ENCODE assay signal across 8 mouse cellular contexts in genomic region chr7:116503879-116504817, GRCm38 (mm10). TPM values are rescaled to one million over a fixed set of nuclear protein-coding genes. Genes with fewer than 3 reads are reported as not detected.
DNase-seq lines count a peak whose midpoint lies in the region; ATAC-seq and TF ChIP-seq lines count a peak whose summit lies in the region.

Gene Nucb2 (plus strand): TSS chr7:116504369.

- no peak for TF ChIP-seq CTCF in MEL (IDR thresholded peaks at IDR 0.05 in 2 of 3, conservative IDR thresholded peaks at IDR 0.05 in 1 of 3; ENCODE audit: control insufficient read depth in 1 of 3, insufficient read depth in 1 of 3, low read depth in 2 of 3, low read length in 3 of 3, poor library complexity in 1 of 3, severe bottlenecking in 1 of 3)
- TF ChIP-seq CTCF in cerebellum, adult 2 months (IDR thresholded peaks at IDR 0.05; ENCODE audit: borderline replicate concordance, insufficient read depth, low read depth, low read length), result peak; percentile 11; the same call in 1 of the 2 replicates
- peak; percentile 49 for TF ChIP-seq CTCF in forebrain, postnatal 0 days (IDR thresholded peaks at IDR 0.05; ENCODE audit: low read depth)

- TF ChIP-seq POLR2A in MEL (IDR thresholded peaks at IDR 0.05; ENCODE audit: control insufficient read depth in 1 of 2, insufficient read depth in 1 of 2, low read depth in 1 of 2, low read length in 2 of 2, poor library complexity in 1 of 2), result peak; percentile 46 to 61; a peak in 3 of 4 replicates
- TF ChIP-seq POLR2A in cerebellum, adult 2 months (IDR thresholded peaks at IDR 0.05; ENCODE audit: borderline replicate concordance, insufficient read depth, low read length), result peak; percentile 63; the same call in 1 of the 2 replicates

- no peak for TF ChIP-seq RAD21 in MEL (IDR thresholded peaks at IDR 0.05; ENCODE audit: low read depth, low read length)

- ATAC-seq in forebrain, postnatal 0 days, result peak; percentile 99
- peak; percentile 100 for ATAC-seq in lung, embryonic 15.5 days (ENCODE audit: borderline replicate concordance, extremely low read depth, low FRiP score, low TSS enrichment)

- peaks cover 0 to 3% of the 10 kb centered on the region in 2 experiments; a peak in 2 of 4 replicates for H3K36me3 ChIP-seq in MEL (ENCODE audit: control insufficient read depth in 1 of 2, insufficient read depth in 2 of 2, low read length in 2 of 2)
- no peaks in the 10 kb centered on the region for H3K36me3 ChIP-seq in forebrain, postnatal 0 days (ENCODE audit: insufficient read depth)
- H3K36me3 ChIP-seq in lung, embryonic 15.5 days, result no peaks in the 10 kb centered on the region

- H3K9ac ChIP-seq in MEL (ENCODE audit: control insufficient read depth, low read depth, low read length, poor library complexity, severe bottlenecking), result peak within 1 kb of the TSS; percentile 68
- H3K9ac ChIP-seq in forebrain, postnatal 0 days, result peak within 1 kb of the TSS; percentile 75
- peak within 1 kb of the TSS; percentile 70 for H3K9ac ChIP-seq in lung, embryonic 15.5 days

- H3K4me2 ChIP-seq in forebrain, postnatal 0 days (ENCODE audit: low read depth), result peak within 1 kb of the TSS; percentile 70
- H3K4me2 ChIP-seq in lung, embryonic 15.5 days, result peak within 1 kb of the TSS; percentile 82

- peak within 1 kb of the TSS; percentile 69 to 71 for H3K4me3 ChIP-seq in MEL (ENCODE audit: control insufficient read depth in 1 of 2, insufficient read depth in 1 of 2, low read depth in 2 of 2, low read length in 2 of 2)
- peak within 1 kb of the TSS; percentile 86 for H3K4me3 ChIP-seq in cerebellum, adult 2 months (replicated peaks; ENCODE audit: insufficient read depth, low read depth, low read length)
- H3K4me3 ChIP-seq in forebrain, postnatal 0 days (ENCODE audit: low read depth, low read length), result peak within 1 kb of the TSS; percentile 58
- H3K4me3 ChIP-seq in lung, embryonic 15.5 days, result peak within 1 kb of the TSS; percentile 64

- peaks cover 0 to 10% of the 10 kb centered on the region in 2 experiments; a peak in 3 of 4 replicates for H3K4me1 ChIP-seq in MEL (ENCODE audit: control insufficient read depth in 1 of 2, insufficient read depth in 2 of 2, low read length in 2 of 2)
- H3K4me1 ChIP-seq in cerebellum, adult 2 months (ENCODE audit: control insufficient read depth, insufficient read depth, low read length), result no peaks in the 10 kb centered on the region
- 0 out of 2 replicates have a peak, but pooled peaks cover 6% of the 10 kb centered on the region for H3K4me1 ChIP-seq in forebrain, postnatal 0 days (ENCODE audit: insufficient read depth)
- peaks cover 11% of the 10 kb centered on the region for H3K4me1 ChIP-seq in lung, embryonic 15.5 days

- H3K79me2 ChIP-seq in MEL (ENCODE audit: control insufficient read depth, insufficient read depth, low read length, poor library complexity), result no peaks in the 10 kb centered on the region; the same call in 1 of the 2 replicates

- H3K27ac ChIP-seq in MEL (ENCODE audit: control insufficient read depth, low read depth, low read length), result peak within 1 kb of the TSS; percentile 48
- H3K27ac ChIP-seq in cerebellum, adult 2 months (ENCODE audit: insufficient read depth, low read length), result 0 out of 2 replicates have a peak within 1 kb of the TSS, but pooled peaks have one; percentile 8
- peak within 1 kb of the TSS; percentile 72 for H3K27ac ChIP-seq in forebrain, postnatal 0 days (ENCODE audit: low read depth, low read length)
- no peak within 1 kb of the TSS; the same call in 1 of the 2 replicates for H3K27ac ChIP-seq in lung, embryonic 15.5 days

- no peaks in the 10 kb centered on the region for H3K27me3 ChIP-seq in MEL (ENCODE audit: control insufficient read depth in 1 of 2, insufficient read depth in 2 of 2, low read length in 2 of 2)
- no peaks in the 10 kb centered on the region for H3K27me3 ChIP-seq in cerebellum, adult 2 months (ENCODE audit: control insufficient read depth, insufficient read depth, low read length)
- H3K27me3 ChIP-seq in forebrain, postnatal 0 days (ENCODE audit: insufficient read depth, low read length), result no peaks in the 10 kb centered on the region
- no peaks in the 10 kb centered on the region for H3K27me3 ChIP-seq in lung, embryonic 15.5 days

- 1% methylated on average over 51 of the region's 51 CpGs for WGBS in cerebellum, adult 2 months
- 2% methylated on average over 51 of the region's 51 CpGs for WGBS in forebrain, postnatal 0 days
- WGBS in lung, embryonic 15.5 days, result under 1% methylated on average over 51 of the region's 51 CpGs

- no peak for TF ChIP-seq EP300 in MEL (IDR thresholded peaks at IDR 0.05; ENCODE audit: low read depth in 1 of 2, low read length in 2 of 2)

- H3K9me3 ChIP-seq in MEL (replicated peaks; ENCODE audit: insufficient read depth, low read length), result no peaks in the 10 kb centered on the region
- no peaks in the 10 kb centered on the region for H3K9me3 ChIP-seq in forebrain, postnatal 0 days (ENCODE audit: low read length)
- no peaks in the 10 kb centered on the region for H3K9me3 ChIP-seq in lung, embryonic 15.5 days

- DNase-seq in MEL (ENCODE audit: low read depth, low spot score), result peak; percentile 95
- peak; percentile 99 for DNase-seq in cerebellum, adult 2 months
- DNase-seq in forebrain, postnatal 0 days, result peak; percentile 99
- peak; percentile 99 for DNase-seq in heart, postnatal 4 days
- DNase-seq in layer of hippocampus, adult 8-10 months (ENCODE audit: low spot score in 2 of 2), result peak; percentile 99
- DNase-seq in ovary, adult 18-20 months (ENCODE audit: low spot score), result peak; percentile 99
- peak; percentile 97 for DNase-seq in thymus, postnatal 0 days (ENCODE audit: low spot score)

TF ChIP-seq in MEL, 35 proteins besides CTCF, POLR2A, EP300 and RAD21:
- TF ChIP-seq ZMIZ1 (IDR thresholded peaks at IDR 0.05; ENCODE audit: low read depth, low read length), result peak; percentile 44; the same call in 1 of the 2 replicates
- TF ChIP-seq USF1 (IDR thresholded peaks at IDR 0.05; ENCODE audit: low read depth, low read length), result no peak
- TF ChIP-seq NELFE (IDR thresholded peaks at IDR 0.05; ENCODE audit: low read depth, low read length), result peak; percentile 45
- no peak for TF ChIP-seq MAFK (IDR thresholded peaks at IDR 0.05; ENCODE audit: borderline replicate concordance, low read depth, low read length)
- TF ChIP-seq TCF12 (IDR thresholded peaks at IDR 0.05; ENCODE audit: low read depth, low read length), result peak; percentile 17; the same call in 1 of the 2 replicates
- 0 out of 2 replicates have a peak, but pooled peaks have one; percentile 44 for TF ChIP-seq MXI1 (IDR thresholded peaks at IDR 0.05; ENCODE audit: low read depth, low read length)
- peak; percentile 63 for TF ChIP-seq SIN3A (IDR thresholded peaks at IDR 0.05; ENCODE audit: low read length)
- TF ChIP-seq TBP (IDR thresholded peaks at IDR 0.05; ENCODE audit: low read depth, low read length), result 0 out of 2 replicates have a peak, but pooled peaks have one; percentile 19

RNA-seq across cellular contexts. Expression of gene Nucb2, which starts in this region (rescaled TPM):
- total RNA-seq in MEL (2012; rRNA removed), result 5.5 and 5.8 TPM in 2 replicates
- polyA plus RNA-seq in MEL (2012; ENCODE audit: insufficient read depth in 1 of 2, insufficient read length in 2 of 2, low read depth in 1 of 2, low replicate concordance in 2 of 2, missing spikeins in 1 of 2), result 1 to 10 TPM in 1 of 2 experiments, not detected in 1; 6.4 TPM
- polyA plus RNA-seq in cerebellum, adult 2 months (2012; rRNA removed), result 8.0 and 8.3 TPM in 2 replicates
- total RNA-seq in forebrain, postnatal 0 days (2014; rRNA removed), result 32.6 and 36.6 TPM in 2 replicates
- polyA plus RNA-seq in forebrain, postnatal 0 days (2015; fragmentation: Nextera tagmentation; extraction: Ambion mirVana), result 38.5 and 38.8 TPM in 2 replicates
- 10 to 100 TPM; 13.3 to 14.0 TPM for total RNA-seq in heart, postnatal 4 days (2021)
- 10 to 100 TPM; 23.3 to 25.7 (median 24.2) TPM for total RNA-seq in layer of hippocampus, adult 8-10 months (2022)
- polyA plus RNA-seq in lung, embryonic 15.5 days (2015; fragmentation: Nextera tagmentation; extraction: Ambion mirVana), result 18.2 and 19.0 TPM in 2 replicates
- 5.0 and 5.2 TPM in 2 replicates for polyA plus RNA-seq in thymus, postnatal 0 days (2015; fragmentation: Nextera tagmentation; extraction: Ambion mirVana)

Comparison
In these comparisons a context has a peak if more than half of its experiments do, and no peak if none do; other contexts are left out.
1. CTCF ChIP-seq: peak in cerebellum, adult 2 months (single experiment) and forebrain, postnatal 0 days (single experiment); none in MEL (0 of 3).
2. Peak in every context shown above with its lines, with median percentiles within 50 percentile points of each other: DNase-seq, H3K4me3 ChIP-seq and H3K9ac ChIP-seq.